Mouse (Mus musculus) inflammation-experienced regulatory T-cells, adult 16 weeks (primary cell): Measurements from ENCODE around the gene Itsn1. TPM values are rescaled to one million over a fixed set of nuclear protein-coding genes. Genes with fewer than 3 reads are reported as not detected.

Experiments
- polyA plus RNA-seq: library from polyadenylated mRNA; unstranded; fragments of 100-300 nt; shearing (Covaris generic); gene quantifications from one replicate; pipeline ENCODE4 v1.2.1, GENCODE M21; 2017

The Itsn1 gene
- polyA plus RNA-seq: 2.9 TPM

GRCm38 (mm10) chr16:91729066-91729482, at the start of gene Itsn1:
TSS of gene Itsn1 (plus strand) at chr16:91729281.

DNA sequence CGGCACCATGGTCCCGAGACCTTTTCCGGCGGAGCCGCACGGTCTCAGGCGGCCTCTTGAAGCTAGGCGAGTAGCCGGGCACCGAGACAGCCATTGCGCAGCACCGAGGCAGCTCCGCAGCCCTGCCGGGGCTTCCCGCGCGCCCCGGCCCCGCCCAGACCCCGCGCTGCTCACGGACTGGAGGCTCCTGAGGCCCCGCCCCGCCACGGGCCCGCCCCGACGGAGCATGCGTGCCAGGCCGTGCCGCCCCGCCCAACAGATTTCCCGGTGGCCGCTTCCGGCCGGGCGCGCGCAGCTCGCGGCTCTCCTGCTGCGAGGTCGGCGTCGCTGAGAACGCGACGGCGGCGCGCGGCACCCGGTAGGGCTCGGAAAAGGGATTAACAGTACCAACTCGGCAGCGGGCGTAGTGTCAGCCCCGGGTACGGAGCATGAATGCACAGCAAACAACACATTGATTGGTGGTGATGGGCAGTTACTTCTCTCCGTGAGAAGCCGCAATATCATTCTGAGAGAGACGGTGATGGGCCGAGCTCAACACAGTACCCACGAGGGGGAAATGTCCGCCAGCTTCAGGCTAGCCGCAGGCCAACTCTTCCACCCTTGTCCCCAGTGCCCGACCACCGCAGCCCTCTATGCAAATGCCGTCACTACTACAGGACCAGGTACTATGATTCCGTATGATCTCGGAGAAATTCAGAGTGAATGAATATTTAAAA, 40.3 kb upstream of the Itsn1 start, which contains the start of gene Donson:
Gene Donson, minus strand, starts transcription at position 152 of the 716 bp plus-strand sequence.

GRCm38 (mm10) chr16:91728123-91729065, 687 bp upstream of the Itsn1 start, which contains the start of gene Cryzl1:
TSS of gene Cryzl1 (minus strand) at chr16:91728975.

Other genes with a start within 250 kb of the Itsn1 start
- 218 TPM for gene Ifnar1, start 244.0 kb upstream of the Itsn1 start, polyA plus RNA-seq
- 22.2 TPM for gene Ifngr2, start 182.2 kb upstream of the Itsn1 start, polyA plus RNA-seq
- 37.5 TPM for gene Tmem50b, start 131.5 kb upstream of the Itsn1 start, polyA plus RNA-seq
- 2.4 TPM for gene Dnajc28, start 110.3 kb upstream of the Itsn1 start, polyA plus RNA-seq
- 139 TPM for gene Gart, start 82.3 kb upstream of the Itsn1 start, polyA plus RNA-seq
- 171 TPM for gene Son, start 81.8 kb upstream of the Itsn1 start, polyA plus RNA-seq
- gene Donson, start 40.5 kb upstream of the Itsn1 start, polyA plus RNA-seq: 13.1 TPM
- gene Cryzl1, start 306 bp upstream of the Itsn1 start, polyA plus RNA-seq: 89.9 TPM